Mouse (Mus musculus) lung, adult 18-20 months (tissue): ENCODE measurements around the gene Folh1.
"Not testable (repeated sequence)": the region's sequence is repeated elsewhere in the genome, so short reads cannot be mapped to it uniquely, and the experiment has no call there.

Experiments
- DNase-seq, 2 experiments: peaks; one replicate each; pipeline ENCODE4 v3.0.0; 2022; ENCODE audit warnings: mixed read lengths in 2 of 2

Folh1 gene

DNA sequence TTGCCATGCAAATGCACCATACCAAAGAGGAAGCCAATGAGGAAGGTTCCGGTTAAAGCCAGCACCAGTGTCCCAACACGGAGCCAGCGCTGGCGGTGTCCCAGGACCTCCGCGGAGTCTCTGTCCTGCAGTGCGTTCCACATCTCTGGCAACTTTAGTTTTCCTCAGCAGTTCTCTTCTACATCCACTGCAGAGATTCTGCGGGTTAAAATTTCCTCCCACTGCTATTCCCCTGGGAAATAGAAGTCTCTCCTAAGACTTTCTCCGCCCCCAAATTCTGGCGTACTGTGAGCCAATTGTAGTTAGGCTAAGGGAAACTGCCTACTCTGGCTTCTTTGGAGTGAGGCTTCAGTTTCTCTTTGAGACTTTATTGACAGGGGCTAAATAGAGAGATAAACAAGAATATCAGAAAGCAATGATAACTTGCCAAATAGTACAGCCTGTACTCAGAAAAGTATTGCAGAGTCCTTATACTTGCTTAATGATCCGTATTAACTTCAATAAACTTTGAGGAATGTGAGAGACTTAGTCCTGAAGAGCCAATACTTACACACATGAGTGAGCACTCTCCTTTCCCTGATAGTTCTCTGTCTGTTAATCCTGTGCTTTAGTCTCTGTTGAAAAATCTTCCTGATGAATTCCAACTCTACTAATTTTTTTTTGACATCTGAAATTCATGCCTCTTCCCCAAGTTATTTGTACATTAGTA lies at the start of gene Folh1:
Folh1 (minus strand) TSS at position 327 of the 709 bp plus-strand sequence.
- no peak for DNase-seq

DNA sequence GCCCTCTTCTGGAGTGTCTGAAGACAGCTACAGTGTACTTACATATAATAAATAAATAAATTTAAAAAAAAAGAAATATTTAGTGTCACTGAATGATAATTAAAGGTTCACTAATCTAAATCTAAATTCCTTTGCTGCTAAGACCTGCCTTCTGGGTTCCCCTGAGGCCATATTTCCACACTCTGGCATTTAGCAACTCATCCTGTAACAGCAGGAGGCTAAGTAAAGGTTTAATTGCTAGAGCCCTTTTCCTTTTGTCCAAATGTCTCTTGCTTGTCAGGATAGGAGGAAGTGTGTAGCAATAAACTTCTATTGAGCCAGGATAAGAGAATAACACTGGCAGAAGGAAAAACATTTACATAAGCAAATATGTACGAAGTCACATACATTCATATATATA lies 40.7 kb upstream of the Folh1 start:
- no peak for DNase-seq

DNA sequence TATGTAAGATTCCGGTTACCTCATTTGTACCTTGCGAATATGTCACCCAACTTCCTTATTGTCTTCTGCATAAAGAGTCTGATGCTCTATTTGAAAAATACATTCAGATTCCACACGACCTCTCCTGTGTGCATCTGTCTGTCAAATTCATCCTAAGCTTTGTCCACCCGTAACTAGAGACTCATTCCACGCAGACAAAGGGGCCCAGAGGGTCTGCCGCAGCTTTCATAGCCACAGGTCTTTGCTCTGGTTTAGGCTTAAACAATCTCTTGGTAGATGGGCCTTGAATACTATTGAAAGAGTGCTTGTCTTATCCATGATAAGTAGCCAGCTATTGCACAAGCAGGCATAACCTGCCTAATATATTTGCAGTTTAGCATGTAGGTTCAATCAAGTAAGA lies 40.0 kb upstream of the Folh1 start:
- not testable (repeated sequence) for DNase-seq

DNA sequence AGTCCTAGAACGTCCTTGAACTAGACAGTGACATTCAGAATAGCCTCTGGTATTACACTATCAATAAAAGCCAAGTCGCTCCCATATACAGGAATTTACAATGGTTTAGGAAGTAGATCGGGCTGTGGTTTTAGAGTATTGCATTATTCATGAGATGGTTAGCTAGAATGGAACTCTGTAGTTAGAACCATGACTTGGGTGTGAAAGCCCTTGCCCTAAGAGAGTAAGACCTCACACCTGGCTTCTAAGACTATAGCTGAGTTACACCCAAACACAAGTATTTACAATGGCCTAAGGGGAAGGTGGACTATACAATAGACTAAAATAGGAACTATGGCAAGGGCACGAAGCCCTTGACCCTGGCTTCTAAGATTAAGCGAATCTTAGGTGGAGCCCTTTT lies 39.5 kb upstream of the Folh1 start:
- DNase-seq, result not testable (repeated sequence)

DNA sequence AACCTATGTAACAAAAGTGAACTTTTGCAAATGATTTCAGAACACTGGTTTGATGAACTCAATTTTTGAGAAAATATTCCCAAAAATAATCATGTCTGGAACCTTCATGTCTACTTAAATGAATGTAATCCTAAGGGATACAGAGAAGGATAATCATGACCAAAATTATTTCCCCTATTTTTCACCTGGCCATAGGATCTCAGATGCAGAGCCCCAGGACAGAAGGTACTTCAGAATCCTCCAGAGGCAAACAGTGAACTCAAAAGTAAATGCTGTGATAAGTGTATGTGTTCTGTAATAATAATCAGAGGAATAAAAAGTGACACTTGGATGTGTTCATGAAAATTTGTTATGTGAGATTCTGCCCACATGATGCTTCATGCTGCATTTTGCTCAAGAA lies 19.0 kb upstream of the Folh1 start, which contains the start of gene Vmn2r77:
Vmn2r77 (plus strand) TSS at position 301 of the 400 bp plus-strand sequence.
- DNase-seq, result no peak

DNA sequence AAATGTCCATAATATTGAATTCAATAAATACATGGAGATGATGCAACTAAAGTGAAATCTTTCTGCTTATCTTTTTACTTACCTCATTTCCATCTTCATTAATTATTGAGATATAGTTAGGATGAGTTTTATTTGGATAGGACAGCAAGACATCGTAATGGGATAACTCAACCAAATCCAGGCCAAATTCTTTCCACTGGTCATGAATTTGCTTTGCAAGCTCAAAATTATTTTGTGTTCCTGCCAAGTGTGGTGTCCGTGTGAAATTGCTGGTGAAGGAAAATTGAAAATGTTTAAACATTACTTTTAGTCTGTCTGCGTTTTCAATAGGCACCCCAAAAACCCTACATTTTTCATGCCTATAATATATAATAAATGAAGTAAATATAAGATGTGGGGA lies 4.1 kb downstream of the Folh1 start:
- no peak for DNase-seq

DNA sequence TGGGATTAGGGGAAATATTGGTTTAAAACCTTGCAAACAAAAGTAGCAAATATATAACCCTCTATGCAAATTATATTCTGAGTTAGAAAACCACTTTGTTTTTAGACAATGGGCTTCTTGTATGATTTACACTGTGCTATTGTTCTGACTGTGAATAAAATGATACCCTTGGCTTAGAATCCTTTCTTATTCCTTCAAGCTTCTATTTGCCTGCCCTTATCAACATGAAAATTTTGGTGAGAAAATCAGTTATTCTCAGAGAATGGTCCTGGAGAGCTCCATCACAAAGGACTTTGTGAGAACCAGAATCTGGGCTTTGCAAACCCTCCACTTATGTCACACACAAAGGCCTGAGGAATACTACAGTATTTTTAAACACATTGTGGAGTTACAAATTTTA lies 11.1 kb downstream of the Folh1 start:
- DNase-seq, result no peak

DNA sequence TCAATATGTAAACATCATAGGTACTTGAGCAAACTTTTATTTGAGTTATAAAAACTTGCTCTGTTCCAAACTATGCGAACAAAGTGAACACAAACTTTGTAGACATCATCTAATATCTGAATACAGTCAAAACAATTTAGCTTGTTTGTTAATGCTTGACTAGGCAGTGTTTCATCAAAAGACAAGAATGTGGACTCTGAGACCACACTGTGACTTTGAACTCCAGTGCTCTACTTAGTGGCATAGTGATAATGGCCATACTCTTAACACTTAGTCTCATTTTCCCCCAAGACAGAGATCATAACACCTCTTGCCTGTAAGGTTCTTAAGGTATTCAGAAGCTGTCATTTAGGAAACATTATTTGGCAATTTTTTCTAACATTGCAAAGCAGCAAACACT lies 15.0 kb downstream of the Folh1 start:
- DNase-seq, result no peak

DNA sequence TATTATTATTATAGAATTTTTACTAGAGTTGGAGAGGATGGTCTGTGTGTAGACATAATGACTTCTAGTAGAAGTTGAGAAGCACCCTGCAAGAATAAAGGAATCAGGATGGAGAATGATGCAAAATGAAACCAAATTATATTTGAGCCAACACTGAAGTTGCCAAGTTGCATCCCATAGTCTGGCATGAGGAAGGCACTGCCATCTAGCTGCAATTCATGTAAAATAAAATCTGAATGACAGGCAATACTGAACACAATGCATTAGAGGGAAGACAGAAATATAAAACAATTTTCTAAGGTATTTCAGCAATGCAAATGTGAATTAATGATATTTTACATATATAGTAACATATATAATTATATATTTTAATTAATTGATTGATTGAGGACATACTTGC lies 50.7 kb downstream of the Folh1 start:
- DNase-seq, result no peak

DNA sequence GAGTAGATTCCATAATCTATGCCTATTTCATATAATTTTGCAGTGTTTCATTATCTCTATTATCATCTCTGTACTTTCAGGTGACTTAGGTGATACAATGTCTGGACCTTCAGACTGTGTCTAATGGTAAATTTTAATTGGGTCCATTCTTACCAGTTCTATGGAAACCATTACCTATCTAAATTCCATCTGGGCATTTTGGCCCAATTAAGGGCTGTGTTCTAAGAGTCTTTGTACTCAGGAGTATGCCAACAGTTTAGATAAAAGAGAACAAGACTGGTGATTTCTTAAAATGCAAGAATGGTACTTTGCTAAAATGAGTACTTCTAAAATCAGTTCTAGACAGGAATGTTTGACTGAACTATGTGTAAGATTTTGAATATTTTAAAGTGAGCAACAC lies 87.7 kb downstream of the Folh1 start, which contains the start of gene Olfr292:
Olfr292 (plus strand) TSS at position 301 of the 400 bp plus-strand sequence.
- no peak for DNase-seq
